Mouse (Mus musculus) midbrain, postnatal 0 days (tissue): ENCODE data around the gene Htra1. TPM values are rescaled to one million over a fixed set of nuclear protein-coding genes. Genes with fewer than 3 reads are reported as not detected.

ENCODE experiments used
- ATAC-seq: fragments of 200-750 bp; cut with Nextera tagmentation; 2 replicates; pipeline ENCODE4 v1.8.0; 2017; ENCODE audit warnings: moderate number of reproducible peaks, mild to moderate bottlenecking, moderate TSS enrichment, moderate library complexity; ENCODE audit not compliant: low FRiP score
- DNase-seq: peaks from one replicate; pipeline ENCODE4 v3.0.0-alpha.2; 2015; ENCODE audit warnings: low spot score
- H3K27ac ChIP-seq: fragments of 300-500 bp; sonication (generic); 2 replicates; pipeline ENCODE4 v1.5.1; 2014; ENCODE audit warnings: low read depth, mild to moderate bottlenecking, low read length, mixed read lengths
- H3K27me3 ChIP-seq: fragments of 300-500 bp; sonication (generic); 2 replicates; pipeline ENCODE4 v1.6.1; 2014; ENCODE audit warnings: low read length, control low read depth, mixed read lengths; ENCODE audit not compliant: insufficient read depth
- H3K36me3 ChIP-seq: fragments of 300-500 bp; sonication (generic); 2 replicates; pipeline ENCODE4 v1.6.1; 2014; ENCODE audit warnings: low read length, control low read depth, mixed read lengths; ENCODE audit not compliant: insufficient read depth
- H3K4me1 ChIP-seq: fragments of 300-500 bp; sonication (generic); 2 replicates; pipeline ENCODE4 v1.6.1; 2014; ENCODE audit warnings: mild to moderate bottlenecking, control low read depth, antibody characterized with exemption, low read length, mixed read lengths; ENCODE audit not compliant: insufficient read depth
- H3K4me2 ChIP-seq: fragments of 300-500 bp; sonication (generic); 2 replicates; pipeline ENCODE4 v1.6.1; 2014; ENCODE audit warnings: low read depth, mild to moderate bottlenecking, low read length, mixed read lengths; ENCODE audit not compliant: poor library complexity, severe bottlenecking
- H3K4me3 ChIP-seq: fragments of 300-500 bp; sonication (generic); 2 replicates; pipeline ENCODE4 v1.5.1; 2014; ENCODE audit warnings: low read depth, mild to moderate bottlenecking, low read length, moderate library complexity
- H3K9ac ChIP-seq: fragments of 300-500 bp; sonication (generic); replicated peaks from 2 replicates; pipeline ENCODE4 v1.6.1; 2014; ENCODE audit warnings: mild to moderate bottlenecking, low read length, moderate library complexity, mixed read lengths; ENCODE audit not compliant: poor library complexity, severe bottlenecking
- H3K9me3 ChIP-seq: fragments of 300-500 bp; sonication (generic); 2 replicates; pipeline ENCODE4 v1.6.1; 2016; ENCODE audit warnings: low read length, control low read depth
- CTCF ChIP-seq: IDR thresholded peaks from 2 replicates; pipeline ENCODE4 v1.5.1; 2016; ENCODE audit warnings: antibody characterized with exemption, mild to moderate bottlenecking
- WGBS: fragments of 180-500 bp; shearing (Covaris S2); extraction: QIAGEN DNeasy Blood & Tissue Kit; methylation state at CpG from one replicate; pipeline ENCODE4 v1.1.7; 2014; 5-methylcytosine and 5-hydroxymethylcytosine counted together
- polyA plus RNA-seq: library from polyadenylated mRNA; unstranded; fragments of >200 nt; fragmentation: Nextera tagmentation; extraction: Ambion mirVana; gene quantifications from 2 replicates; pipeline ENCODE4 v1.2.1, GENCODE M21; 2015
- total RNA-seq: library from RNA; depleted of rRNA; stranded (reverse); fragments of >200 nt; gene quantifications from 2 replicates; pipeline ENCODE4 v1.2.3, GENCODE M21; 2014

The Htra1 gene
- total and polyA plus RNA-seq, 2 experiments from 2014 or later: 31.8 to 32.9 TPM

- Histone ChIP-seq H3K27me3 (no peaks in the 10 kb centered on the region), H3K4me1 (no peaks in the 10 kb centered on the region), H3K9me3 (peaks cover 10% of the 10 kb centered on the region; the same call in 1 of the 2 replicates), H3K36me3 (no peaks in the 10 kb centered on the region), H3K4me2 (no peak overlapping the region), H3K4me3 (no peak overlapping the region), H3K27ac (no peak overlapping the region), H3K9ac (no peak overlapping the region)
- ATAC-seq: no peak
- DNase-seq: no peak
- no peak for TF ChIP-seq CTCF
- whole genome bisulfite sequencing: 100% methylated on average over 2 of the region's 2 CpGs
These were observed 71.3 kb downstream of the Htra1 start for GRCm38 (mm10) chr7:131007221-131007620.

DNA sequence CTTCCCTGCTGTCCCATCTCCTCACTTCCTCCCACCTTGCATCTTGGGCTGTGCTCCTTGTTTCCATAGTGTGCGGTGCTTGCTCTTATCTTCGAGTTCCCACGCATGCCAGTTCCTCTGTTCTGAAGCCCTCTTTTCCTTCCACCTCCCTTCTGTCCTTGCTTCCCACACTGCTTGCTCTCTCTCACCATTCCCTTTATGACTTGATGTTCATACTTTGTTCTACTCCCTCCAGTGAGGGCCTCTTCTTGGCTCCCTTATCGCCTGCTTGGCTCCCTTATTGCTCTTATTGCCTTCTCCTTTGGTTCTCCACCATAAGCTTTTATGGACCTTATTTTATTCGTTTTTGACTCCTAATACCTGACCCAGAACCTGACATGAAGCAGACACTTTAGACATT lies 73.3 kb downstream of the Htra1 start:
- Histone ChIP-seq H3K4me2 (no peak overlapping the region), H3K9ac (no peak overlapping the region), H3K27me3 (no peaks in the 10 kb centered on the region), H3K9me3 (peaks cover 10% of the 10 kb centered on the region; the same call in 1 of the 2 replicates), H3K4me3 (no peak overlapping the region), H3K4me1 (no peaks in the 10 kb centered on the region), H3K36me3 (no peaks in the 10 kb centered on the region), H3K27ac (no peak overlapping the region)
- ATAC-seq (no peak), DNase-seq (no peak)
- 81% methylated on average over 5 of the region's 5 CpGs for WGBS
- no peak for TF ChIP-seq CTCF

DNA sequence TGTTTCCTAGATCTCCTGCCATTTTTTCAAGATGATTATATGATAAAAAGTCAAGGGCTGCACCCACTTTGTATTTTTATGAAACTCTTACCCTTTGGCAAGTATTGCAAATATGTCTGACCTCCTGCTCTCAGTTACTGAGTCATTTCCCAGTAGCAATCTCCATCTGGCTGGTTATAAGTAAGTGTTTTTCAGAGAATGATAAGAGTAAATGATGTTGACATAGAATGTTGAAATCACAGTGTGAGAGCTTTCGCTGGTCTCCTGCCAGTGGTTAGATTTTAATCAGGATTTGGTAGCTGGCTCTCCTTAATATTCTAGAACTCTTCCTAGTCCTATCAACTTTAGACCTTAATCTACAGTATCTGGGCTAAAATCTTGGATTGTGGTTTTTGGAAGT lies 76.0 kb downstream of the Htra1 start:
- Histone ChIP-seq H3K9me3 (0 out of 2 replicates have a peak, but pooled peaks cover 5% of the 10 kb centered on the region), H3K4me2 (no peak overlapping the region), H3K4me1 (no peaks in the 10 kb centered on the region), H3K9ac (no peak overlapping the region), H3K36me3 (no peaks in the 10 kb centered on the region), H3K4me3 (no peak overlapping the region), H3K27ac (no peak overlapping the region), H3K27me3 (no peaks in the 10 kb centered on the region)
- no peak for ATAC-seq
- no peak for DNase-seq
- 92% methylated on average over 1 of the region's 1 CpGs for WGBS
- TF ChIP-seq CTCF: no peak

DNA sequence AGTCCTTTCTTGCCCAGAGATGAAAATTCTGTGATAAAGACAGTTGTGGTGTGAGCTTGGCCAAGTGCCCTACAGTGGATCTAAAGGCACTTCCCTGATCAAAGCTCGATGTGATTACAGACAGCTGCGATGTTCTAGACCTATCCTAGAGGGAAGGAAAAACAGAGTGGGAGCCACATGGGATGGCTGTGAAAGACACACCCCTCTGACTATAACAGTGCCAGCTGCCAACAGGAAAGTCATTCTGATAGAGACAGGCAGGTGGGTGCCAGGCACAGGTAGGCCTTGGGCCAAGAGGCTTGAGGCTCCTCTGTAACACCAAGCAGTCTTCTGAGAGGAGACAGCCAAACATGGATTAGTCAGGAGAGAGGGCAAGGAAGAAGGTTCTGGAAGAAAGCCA lies 83.3 kb downstream of the Htra1 start:
- no peak overlapping the region for H3K9ac ChIP-seq
- no peak overlapping the region for H3K27ac ChIP-seq
- no peak overlapping the region for H3K4me3 ChIP-seq
- H3K27me3 ChIP-seq: no peaks in the 10 kb centered on the region
- DNase-seq (no peak), ATAC-seq (no peak)
- no peak overlapping the region for H3K4me2 ChIP-seq
- TF ChIP-seq CTCF: no peak
- WGBS: 83% methylated on average over 2 of the region's 2 CpGs
- no peaks in the 10 kb centered on the region for H3K9me3 ChIP-seq
- H3K4me1 ChIP-seq: no peaks in the 10 kb centered on the region
- H3K36me3 ChIP-seq: no peaks in the 10 kb centered on the region

DNA sequence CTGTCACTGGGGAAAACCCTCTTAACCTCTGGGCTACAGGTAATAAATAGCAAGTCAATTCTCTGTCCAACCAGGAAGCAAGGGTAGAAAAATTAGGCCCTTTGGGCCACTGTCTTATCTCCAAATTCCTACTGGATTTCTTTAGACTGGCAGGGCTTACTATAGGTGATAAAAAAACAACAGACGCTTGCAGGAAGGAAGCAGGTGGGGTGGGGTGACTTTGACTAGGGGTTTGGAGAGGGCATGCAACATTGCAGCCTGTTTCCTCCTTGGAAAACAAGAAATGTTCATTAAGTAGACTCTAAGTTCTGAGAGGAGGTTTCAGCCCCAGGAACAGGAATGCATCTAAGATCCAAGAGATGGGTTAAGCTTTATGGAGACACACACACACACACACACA lies 88.9 kb downstream of the Htra1 start:
- no peaks in the 10 kb centered on the region for H3K27me3 ChIP-seq
- no peak overlapping the region for H3K27ac ChIP-seq
- H3K4me2 ChIP-seq: no peak overlapping the region
- TF ChIP-seq CTCF: no peak
- H3K9ac ChIP-seq: no peak overlapping the region
- no peaks in the 10 kb centered on the region for H3K9me3 ChIP-seq
- H3K4me3 ChIP-seq: no peak overlapping the region
- ATAC-seq (no peak), DNase-seq (no peak)
- no peaks in the 10 kb centered on the region for H3K36me3 ChIP-seq
- 0 out of 2 replicates have a peak, but pooled peaks cover 3% of the 10 kb centered on the region for H3K4me1 ChIP-seq
- 65% methylated on average over 1 of the region's 1 CpGs for WGBS

DNA sequence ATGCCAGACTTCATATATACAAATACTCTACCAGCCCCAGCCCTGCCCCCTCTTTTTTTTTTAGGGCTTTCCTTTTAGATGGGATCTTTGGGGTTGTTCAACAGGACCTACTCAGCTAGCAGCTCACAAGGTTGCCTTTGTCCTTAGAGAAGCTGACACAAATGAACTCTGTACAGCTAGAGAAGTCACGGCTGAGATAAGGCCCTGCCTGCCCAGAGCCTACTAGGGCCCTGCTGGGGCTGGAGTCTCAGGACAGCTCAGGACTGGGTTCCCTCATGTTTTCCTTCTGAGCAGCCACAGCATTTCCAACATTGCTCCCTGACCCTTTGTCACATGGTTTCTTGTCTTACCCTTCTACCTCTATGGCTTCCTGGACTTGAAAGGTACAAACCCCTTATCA lies 91.6 kb downstream of the Htra1 start:
- no peak overlapping the region for H3K9ac ChIP-seq
- no peak for DNase-seq
- TF ChIP-seq CTCF: no peak
- no peak for ATAC-seq
- no peak overlapping the region for H3K4me2 ChIP-seq
- H3K27me3 ChIP-seq: no peaks in the 10 kb centered on the region
- no peaks in the 10 kb centered on the region for H3K36me3 ChIP-seq
- H3K27ac ChIP-seq: no peak overlapping the region
- H3K4me1 ChIP-seq: 0 out of 2 replicates have a peak, but pooled peaks cover 3% of the 10 kb centered on the region
- H3K4me3 ChIP-seq: no peak overlapping the region
- H3K9me3 ChIP-seq: no peaks in the 10 kb centered on the region
- WGBS: 78% methylated on average over 1 of the region's 1 CpGs
